Mouse (Mus musculus) splenic B cell, adult 2 months (primary cell): ENCODE data around the gene Cd79b.
A peak's percentile ranks its signal among the peaks of the same experiment; 100 is the strongest.
"Not testable (repeated sequence)": the region's sequence is repeated elsewhere in the genome, so short reads cannot be mapped to it uniquely, and the experiment has no call there.

Source experiments
- DNase-seq: peaks from one replicate; pipeline ENCODE4 v3.0.0-alpha.2; 2011; ENCODE audit warnings: low read depth, low spot score
- H3K27me3 ChIP-seq: 2 replicates; pipeline ENCODE4 v1.6.1; 2012; ENCODE audit warnings: mild to moderate bottlenecking, low read length, moderate library complexity, mixed read lengths; ENCODE audit not compliant: control insufficient read depth, poor library complexity, insufficient read depth, severe bottlenecking
- H3K36me3 ChIP-seq: 2 replicates; pipeline ENCODE4 v1.6.1; 2012; ENCODE audit warnings: mild to moderate bottlenecking, low read length, moderate library complexity, mixed read lengths; ENCODE audit not compliant: control insufficient read depth, poor library complexity, insufficient read depth, severe bottlenecking

The Cd79b gene

GRCm38 (mm10) chr11:106314333-106314812 is at the start of gene Cd79b:
TSS of gene Cd79b (minus strand) at chr11:106314762.
- peak; percentile 87 for DNase-seq
- Histone ChIP-seq H3K36me3 (peaks cover 27% of the 10 kb centered on the region), H3K27me3 (no peaks in the 10 kb centered on the region)

- no peaks in the 10 kb centered on the region for H3K27me3 ChIP-seq
- H3K36me3 ChIP-seq: no peaks in the 10 kb centered on the region
- DNase-seq: peak; percentile 73
Observed at GRCm38 (mm10) chr11:106359350-106359749, 44.8 kb upstream of the Cd79b start.

- Histone ChIP-seq H3K27me3 (no peaks in the 10 kb centered on the region), H3K36me3 (no peaks in the 10 kb centered on the region)
- DNase-seq: peak; percentile 25
Observed at GRCm38 (mm10) chr11:106355382-106356128, 41.0 kb upstream of the Cd79b start.

GRCm38 (mm10) chr11:106354181-106354580 is 39.6 kb upstream of the Cd79b start:
- Histone ChIP-seq H3K36me3 (no peaks in the 10 kb centered on the region), H3K27me3 (no peaks in the 10 kb centered on the region)
- DNase-seq: no peak

GRCm38 (mm10) chr11:106353188-106353587 is 38.6 kb upstream of the Cd79b start, which contains the start of gene Scn4a:
TSS of gene Scn4a (minus strand) at chr11:106353288.
- Histone ChIP-seq H3K36me3 (no peaks in the 10 kb centered on the region), H3K27me3 (no peaks in the 10 kb centered on the region)
- DNase-seq: no peak

GRCm38 (mm10) chr11:106351941-106352340 is 37.4 kb upstream of the Cd79b start:
- no peaks in the 10 kb centered on the region for H3K27me3 ChIP-seq
- DNase-seq: no peak
- H3K36me3 ChIP-seq: no peaks in the 10 kb centered on the region

GRCm38 (mm10) chr11:106351253-106351652 is 36.7 kb upstream of the Cd79b start:
- Histone ChIP-seq H3K36me3 (no peaks in the 10 kb centered on the region), H3K27me3 (no peaks in the 10 kb centered on the region)
- DNase-seq: no peak

- Histone ChIP-seq H3K36me3 (no peaks in the 10 kb centered on the region), H3K27me3 (no peaks in the 10 kb centered on the region)
- no peak for DNase-seq
Observed at GRCm38 (mm10) chr11:106350853-106351252, 36.3 kb upstream of the Cd79b start.

GRCm38 (mm10) chr11:106349772-106350171 is 35.2 kb upstream of the Cd79b start:
- no peaks in the 10 kb centered on the region for H3K36me3 ChIP-seq
- H3K27me3 ChIP-seq: no peaks in the 10 kb centered on the region
- DNase-seq: no peak

GRCm38 (mm10) chr11:106344910-106345309 is 30.3 kb upstream of the Cd79b start:
- DNase-seq: no peak
- Histone ChIP-seq H3K27me3 (no peaks in the 10 kb centered on the region), H3K36me3 (no peaks in the 10 kb centered on the region)

- Histone ChIP-seq H3K36me3 (no peaks in the 10 kb centered on the region), H3K27me3 (no peaks in the 10 kb centered on the region)
- no peak for DNase-seq
Observed at GRCm38 (mm10) chr11:106340990-106341520, 26.5 kb upstream of the Cd79b start.

GRCm38 (mm10) chr11:106339323-106339722 is 24.8 kb upstream of the Cd79b start:
- DNase-seq, H3K27me3 ChIP-seq, H3K36me3 ChIP-seq: not testable (repeated sequence)

- no peak for DNase-seq
- Histone ChIP-seq H3K27me3 (no peaks in the 10 kb centered on the region), H3K36me3 (no peaks in the 10 kb centered on the region)
Observed at GRCm38 (mm10) chr11:106338870-106339269, 24.3 kb upstream of the Cd79b start.

GRCm38 (mm10) chr11:106338029-106338428 is 23.5 kb upstream of the Cd79b start:
- H3K36me3 ChIP-seq: no peaks in the 10 kb centered on the region
- no peaks in the 10 kb centered on the region for H3K27me3 ChIP-seq
- no peak for DNase-seq

GRCm38 (mm10) chr11:106334066-106334465 is 19.5 kb upstream of the Cd79b start:
- Histone ChIP-seq H3K27me3 (no peaks in the 10 kb centered on the region), H3K36me3 (no peaks in the 10 kb centered on the region)
- peak; percentile 23 for DNase-seq
